Mouse (Mus musculus) hindbrain, embryonic 12.5 days (tissue): Measurements from ENCODE around the gene Elf2. TPM values are rescaled to one million over a fixed set of nuclear protein-coding genes. Genes with fewer than 3 reads are reported as not detected.

Experiments used
- ATAC-seq: fragments of 200-750 bp; cut with Nextera tagmentation; 2 replicates; pipeline ENCODE4 v1.8.0; 2017; ENCODE audit warnings: moderate TSS enrichment; ENCODE audit not compliant: low FRiP score
- H3K27ac ChIP-seq: fragments of 300-500 bp; sonication (generic); 2 replicates; pipeline ENCODE4 v1.5.1; 2016; ENCODE audit warnings: mild to moderate bottlenecking
- H3K27me3 ChIP-seq: fragments of 300-500 bp; sonication (generic); 2 replicates; pipeline ENCODE4 v1.6.1; 2016; ENCODE audit warnings: mild to moderate bottlenecking
- H3K36me3 ChIP-seq: fragments of 300-500 bp; sonication (generic); 2 replicates; pipeline ENCODE4 v1.6.1; 2016; ENCODE audit warnings: mild to moderate bottlenecking
- H3K4me1 ChIP-seq: fragments of 300-500 bp; sonication (generic); 2 replicates; pipeline ENCODE4 v1.6.1; 2016
- H3K4me2 ChIP-seq: fragments of 300-500 bp; sonication (generic); replicated peaks from 2 replicates; pipeline ENCODE4 v1.6.1; 2016; ENCODE audit warnings: mild to moderate bottlenecking
- H3K4me3 ChIP-seq: fragments of 300-500 bp; sonication (generic); 2 replicates; pipeline ENCODE4 v1.5.1; 2016; ENCODE audit warnings: mild to moderate bottlenecking
- H3K9ac ChIP-seq: fragments of 300-500 bp; sonication (generic); 2 replicates; pipeline ENCODE4 v1.6.1; 2016; ENCODE audit warnings: mild to moderate bottlenecking, moderate library complexity
- H3K9me3 ChIP-seq: fragments of 300-500 bp; sonication (generic); replicated peaks from 2 replicates; pipeline ENCODE4 v1.6.1; 2016; ENCODE audit warnings: mild to moderate bottlenecking
- WGBS: fragments of 180-500 bp; shearing (Covaris S2); methylation state at CpG from one replicate; pipeline ENCODE4 v1.1.7; 2016; 5-methylcytosine and 5-hydroxymethylcytosine counted together
- polyA plus RNA-seq: library from polyadenylated mRNA; unstranded; fragments of >200 nt; fragmentation: Nextera tagmentation; extraction: Ambion mirVana; gene quantifications from 2 replicates; pipeline ENCODE4 v1.2.1, GENCODE M21; 2016

Elf2 gene
- polyA plus RNA-seq, 1 experiment from 2014 or later = 46.7 TPM

DNA sequence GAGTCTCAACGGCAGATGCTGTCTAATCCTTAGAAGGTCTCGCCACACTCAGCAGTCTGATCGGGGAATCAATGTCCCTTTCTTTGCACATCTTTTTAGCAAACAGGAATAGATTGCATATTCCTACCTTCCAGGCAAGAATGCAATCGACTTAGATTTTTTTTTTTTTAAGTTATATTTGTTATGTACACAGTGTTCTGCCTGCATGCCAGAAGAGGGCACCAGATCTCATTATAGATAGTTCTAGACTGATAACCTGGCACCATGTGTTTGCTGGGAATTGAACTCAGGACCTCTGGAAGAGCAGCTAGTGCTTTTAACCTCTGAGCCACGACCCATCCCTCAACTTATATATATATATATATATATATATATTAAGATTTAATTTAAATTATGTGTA is 33.1 kb upstream of the Elf2 start:
- Histone ChIP-seq H3K4me1 (no peaks in the 10 kb centered on the region; the same call in 1 of the 2 replicates), H3K27ac (no peak overlapping the region), H3K9me3 (no peaks in the 10 kb centered on the region), H3K4me2 (no peak overlapping the region), H3K9ac (no peak overlapping the region), H3K27me3 (no peaks in the 10 kb centered on the region), H3K4me3 (no peak overlapping the region), H3K36me3 (no peaks in the 10 kb centered on the region)
- WGBS = 76% methylated on average over 5 of the region's 5 CpGs
- ATAC-seq = no peak

DNA sequence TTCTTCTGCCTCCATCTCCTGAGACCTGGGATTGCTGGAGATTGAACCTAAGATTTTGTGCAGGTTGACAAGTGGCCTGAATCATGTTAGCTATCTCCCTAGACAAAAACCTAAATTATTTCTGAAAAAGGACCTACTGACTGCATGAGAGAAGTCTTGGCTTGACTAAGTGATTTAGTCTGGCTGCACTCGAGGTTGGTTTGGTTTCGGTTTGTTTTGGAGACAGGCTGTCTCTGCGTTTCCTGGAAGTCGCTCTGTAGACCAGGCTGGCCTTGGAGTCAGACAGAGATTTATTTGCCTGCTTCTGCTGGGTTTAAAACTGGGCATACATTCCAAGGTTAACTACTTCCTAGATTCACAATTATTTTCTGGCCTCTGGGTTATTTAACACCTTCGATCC is 32.4 kb upstream of the Elf2 start:
- no peaks in the 10 kb centered on the region for H3K27me3 ChIP-seq
- no peak overlapping the region for H3K4me3 ChIP-seq
- H3K9ac ChIP-seq = no peak overlapping the region
- H3K36me3 ChIP-seq = no peaks in the 10 kb centered on the region
- no peak for ATAC-seq
- no peaks in the 10 kb centered on the region for H3K4me1 ChIP-seq
- WGBS = 84% methylated on average over 5 of the region's 5 CpGs
- H3K9me3 ChIP-seq = no peaks in the 10 kb centered on the region
- no peak overlapping the region for H3K4me2 ChIP-seq
- no peak overlapping the region for H3K27ac ChIP-seq

DNA sequence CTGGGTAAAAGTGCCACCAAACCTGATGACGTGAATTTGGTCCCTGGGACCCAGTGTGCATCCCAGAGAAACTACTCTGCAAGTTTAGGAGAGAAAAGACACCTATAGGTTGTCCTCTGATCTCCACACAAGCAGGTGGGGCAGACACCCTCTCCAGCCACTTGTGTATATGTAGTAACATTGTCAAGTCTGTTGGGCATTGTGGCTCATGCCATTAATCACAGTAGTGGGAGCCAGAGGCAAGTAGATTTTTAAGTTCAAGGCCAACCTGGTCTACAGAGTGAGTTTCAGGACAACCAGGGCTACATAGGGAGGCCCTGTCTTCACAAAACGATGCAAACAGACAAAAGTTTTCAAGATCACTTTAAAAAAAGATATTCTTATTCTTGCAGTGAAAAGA is 31.4 kb upstream of the Elf2 start:
- ATAC-seq = no peak
- Histone ChIP-seq H3K4me2 (no peak overlapping the region), H3K4me3 (no peak overlapping the region), H3K27me3 (no peaks in the 10 kb centered on the region), H3K4me1 (no peaks in the 10 kb centered on the region), H3K9me3 (no peaks in the 10 kb centered on the region), H3K36me3 (no peaks in the 10 kb centered on the region), H3K27ac (no peak overlapping the region), H3K9ac (no peak overlapping the region)
- WGBS = 62% methylated on average over 2 of the region's 2 CpGs

DNA sequence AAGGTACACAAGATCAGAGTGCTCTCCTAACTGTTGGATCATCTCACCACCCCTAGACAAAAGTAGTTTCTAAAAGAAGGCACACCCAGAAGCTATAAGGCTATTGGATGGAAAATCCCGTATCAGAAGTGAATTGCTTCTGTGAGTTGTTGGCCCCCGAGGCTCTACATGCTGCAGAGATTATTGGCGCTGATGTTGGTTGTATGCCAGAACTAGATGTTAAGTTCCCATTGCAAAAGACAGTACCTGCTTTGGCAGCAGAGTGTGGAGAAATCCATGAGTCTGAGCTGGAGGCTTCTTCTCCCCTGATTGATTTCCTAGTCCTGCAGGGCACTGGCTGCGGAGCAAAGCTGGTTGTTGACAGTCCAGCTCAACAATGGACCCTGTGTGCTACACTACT is 27.5 kb upstream of the Elf2 start:
- no peak overlapping the region for H3K27ac ChIP-seq
- H3K4me1 ChIP-seq = peaks cover 7% of the 10 kb centered on the region
- H3K27me3 ChIP-seq = peaks cover 15% of the 10 kb centered on the region
- H3K36me3 ChIP-seq = no peaks in the 10 kb centered on the region
- no peak overlapping the region for H3K4me3 ChIP-seq
- 85% methylated on average over 4 of the region's 4 CpGs for WGBS
- no peak overlapping the region for H3K4me2 ChIP-seq
- no peaks in the 10 kb centered on the region for H3K9me3 ChIP-seq
- H3K9ac ChIP-seq = no peak overlapping the region
- ATAC-seq = no peak

DNA sequence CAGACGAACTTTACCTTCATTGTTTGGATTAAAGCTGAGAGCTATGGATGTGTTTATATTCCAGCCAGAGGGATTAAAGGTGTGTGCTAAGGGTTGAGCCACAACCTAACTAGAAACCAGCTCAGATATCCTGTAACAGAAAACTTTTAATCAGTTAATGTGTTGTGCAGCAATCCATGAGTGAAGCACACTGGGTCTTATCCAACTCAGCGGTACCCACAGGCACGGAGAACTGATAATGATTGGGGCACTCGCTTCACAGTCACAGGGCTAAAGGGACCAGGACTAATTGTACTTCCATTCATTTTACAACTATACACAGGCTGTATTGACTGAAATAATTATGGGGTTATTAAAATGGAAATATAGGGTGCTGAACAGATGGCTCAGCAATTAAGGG is 26.5 kb upstream of the Elf2 start:
- no peak overlapping the region for H3K9ac ChIP-seq
- no peak overlapping the region for H3K4me2 ChIP-seq
- peaks cover 7% of the 10 kb centered on the region for H3K4me1 ChIP-seq
- ATAC-seq = no peak
- no peaks in the 10 kb centered on the region for H3K36me3 ChIP-seq
- peaks cover 15% of the 10 kb centered on the region for H3K27me3 ChIP-seq
- no peak overlapping the region for H3K27ac ChIP-seq
- H3K4me3 ChIP-seq = no peak overlapping the region
- H3K9me3 ChIP-seq = no peaks in the 10 kb centered on the region
- WGBS = 67% methylated on average over 4 of the region's 4 CpGs

GRCm38 (mm10) chr3:51365517-51365882 is 25.0 kb upstream of the Elf2 start:
- Histone ChIP-seq H3K4me1 (peaks cover 7% of the 10 kb centered on the region), H3K27ac (no peak overlapping the region), H3K9ac (no peak overlapping the region), H3K36me3 (no peaks in the 10 kb centered on the region), H3K27me3 (peaks cover 19% of the 10 kb centered on the region), H3K4me2 (peak overlapping the region; percentile 67), H3K4me3 (peak overlapping the region; percentile 36; the same call in 1 of the 2 replicates), H3K9me3 (no peaks in the 10 kb centered on the region)
- ATAC-seq = no peak; the same call in 1 of the 2 replicates
- 11% methylated on average over 3 of the region's 3 CpGs for WGBS

GRCm38 (mm10) chr3:51364703-51365516 is 24.4 kb upstream of the Elf2 start:
- Histone ChIP-seq H3K27ac (no peak overlapping the region), H3K27me3 (peaks cover 20% of the 10 kb centered on the region), H3K4me1 (peaks cover 7% of the 10 kb centered on the region), H3K36me3 (no peaks in the 10 kb centered on the region), H3K9ac (peak overlapping the region; percentile 29), H3K4me2 (peak overlapping the region; percentile 67), H3K9me3 (no peaks in the 10 kb centered on the region), H3K4me3 (peak overlapping the region; percentile 36)
- ATAC-seq = peak; percentile 91
- WGBS = 6% methylated on average over 31 of the region's 31 CpGs

DNA sequence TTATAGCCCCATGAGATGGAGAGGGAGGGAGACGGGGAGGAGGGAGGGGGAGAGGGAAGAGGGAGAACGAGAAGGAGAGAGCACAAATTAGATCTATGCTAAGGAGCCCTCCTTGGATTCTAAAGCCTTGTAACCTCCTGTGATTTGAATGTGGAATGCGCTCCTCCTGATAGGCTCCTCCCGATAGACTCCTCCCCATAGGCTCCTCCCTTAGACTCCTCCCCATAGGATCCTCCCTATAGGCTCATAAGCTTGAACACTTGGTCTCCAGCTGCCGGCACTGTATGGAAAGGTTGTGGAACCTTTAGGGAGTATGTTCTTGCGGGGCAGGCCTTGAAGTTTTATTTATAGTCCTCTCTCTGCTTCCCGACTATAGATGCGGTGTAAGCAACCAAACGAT is 20.6 kb upstream of the Elf2 start:
- 25% methylated on average over 9 of the region's 9 CpGs for whole genome bisulfite sequencing
- H3K4me1 ChIP-seq = peaks cover 11% of the 10 kb centered on the region
- no peak for ATAC-seq
- H3K27me3 ChIP-seq = peaks cover 41% of the 10 kb centered on the region
- no peak overlapping the region for H3K27ac ChIP-seq
- H3K4me2 ChIP-seq = no peak overlapping the region
- H3K36me3 ChIP-seq = no peaks in the 10 kb centered on the region
- no peak overlapping the region for H3K9ac ChIP-seq
- no peak overlapping the region for H3K4me3 ChIP-seq
- H3K9me3 ChIP-seq = no peaks in the 10 kb centered on the region

GRCm38 (mm10) chr3:51359558-51360307 is 19.3 kb upstream of the Elf2 start:
- Histone ChIP-seq H3K4me1 (peaks cover 8% of the 10 kb centered on the region), H3K4me2 (peak overlapping the region; percentile 56), H3K27me3 (peaks cover 35% of the 10 kb centered on the region), H3K9ac (no peak overlapping the region), H3K9me3 (no peaks in the 10 kb centered on the region), H3K27ac (no peak overlapping the region), H3K36me3 (no peaks in the 10 kb centered on the region), H3K4me3 (no peak overlapping the region)
- ATAC-seq = no peak
- 29% methylated on average over 14 of the region's 14 CpGs for WGBS

GRCm38 (mm10) chr3:51358660-51359557 is 18.4 kb upstream of the Elf2 start:
- Histone ChIP-seq H3K9ac (peak overlapping the region; percentile 57), H3K36me3 (no peaks in the 10 kb centered on the region), H3K4me3 (peak overlapping the region; percentile 47), H3K9me3 (no peaks in the 10 kb centered on the region), H3K27me3 (peaks cover 31% of the 10 kb centered on the region), H3K4me2 (peak overlapping the region; percentile 56), H3K4me1 (peaks cover 4% of the 10 kb centered on the region), H3K27ac (no peak overlapping the region)
- ATAC-seq = peak; percentile 67
- WGBS = under 1% methylated on average over 50 of the region's 50 CpGs

GRCm38 (mm10) chr3:51358181-51358580 is 17.7 kb upstream of the Elf2 start:
- under 1% methylated on average over 15 of the region's 15 CpGs for WGBS
- peak overlapping the region; percentile 56 for H3K4me2 ChIP-seq
- no peak overlapping the region for H3K9ac ChIP-seq
- ATAC-seq = 0 out of 2 replicates have a peak, but pooled peaks have one; percentile 39
- H3K27ac ChIP-seq = no peak overlapping the region
- peaks cover 27% of the 10 kb centered on the region for H3K27me3 ChIP-seq
- peaks cover 4% of the 10 kb centered on the region for H3K4me1 ChIP-seq
- peak overlapping the region; percentile 47 for H3K4me3 ChIP-seq
- no peaks in the 10 kb centered on the region for H3K9me3 ChIP-seq
- H3K36me3 ChIP-seq = no peaks in the 10 kb centered on the region

- no peaks in the 10 kb centered on the region for H3K36me3 ChIP-seq
- peaks cover 4% of the 10 kb centered on the region for H3K4me1 ChIP-seq
- no peak for ATAC-seq
- H3K4me3 ChIP-seq = peak overlapping the region; percentile 47
- H3K27ac ChIP-seq = no peak overlapping the region
- no peaks in the 10 kb centered on the region for H3K9me3 ChIP-seq
- peak overlapping the region; percentile 56 for H3K4me2 ChIP-seq
- peaks cover 27% of the 10 kb centered on the region for H3K27me3 ChIP-seq
- no peak overlapping the region for H3K9ac ChIP-seq
- 9% methylated on average over 14 of the region's 14 CpGs for WGBS
These were observed 17.2 kb upstream of the Elf2 start for GRCm38 (mm10) chr3:51357624-51358023.
